Mouse (Mus musculus) heart, postnatal 25 days (tissue): ENCODE measurements around the gene Ints5. TPM values are rescaled to one million over a fixed set of nuclear protein-coding genes. Genes with fewer than 3 reads are reported as not detected.
A peak's percentile ranks its signal among the peaks of the same experiment; 100 is the strongest.

ENCODE experiments used
- DNase-seq: peaks from one replicate; pipeline ENCODE4 v3.0.0; 2022; ENCODE audit warnings: low spot score
- intact Hi-C: fragments of 180-260 bp; cut with DNase I; formaldehyde crosslinking; loops from one replicate; pipeline ENCODE4 v1.15.1; 2025
- total RNA-seq, 2 experiments: library from RNA; stranded (reverse); gene quantifications; 2 replicates each; pipeline ENCODE4 v1.2.3; 2021

The Ints5 gene
- total RNA-seq, 2 experiments from 2014 or later, result 11.2 to 11.8 TPM

GRCm38 (mm10) chr19:8920836-8921291 is 28.1 kb downstream of the Ints5 start:
- no peak for DNase-seq
- intact Hi-C loops, result loop anchor here (2.0 kb wide), 1 partner anchor 20 kb away; the partner anchor contains the start of gene Mta2

GRCm38 (mm10) chr19:8921741-8922140 is 28.9 kb downstream of the Ints5 start:
- intact Hi-C loops, result loop anchor here (2.0 kb wide), 1 partner anchor 19 kb away; the partner anchor contains the start of gene Mta2
- no peak for DNase-seq

GRCm38 (mm10) chr19:8926766-8927165 is 34.0 kb downstream of the Ints5 start:
- DNase-seq, result no peak
- intact Hi-C loops, result no loop called here

- intact Hi-C loops, result loop anchor here (2.0 kb wide), 1 partner anchor 15 kb away; no protein-coding TSS in a partner anchor
- no peak for DNase-seq
Observed at GRCm38 (mm10) chr19:8927891-8928525, 35.2 kb downstream of the Ints5 start.

- intact Hi-C loops, result loop anchor here (2.0 kb wide), 1 partner anchor 14 kb away; no protein-coding TSS in a partner anchor
Observed at GRCm38 (mm10) chr19:8928689-8929223, 36.0 kb downstream of the Ints5 start.

DNA sequence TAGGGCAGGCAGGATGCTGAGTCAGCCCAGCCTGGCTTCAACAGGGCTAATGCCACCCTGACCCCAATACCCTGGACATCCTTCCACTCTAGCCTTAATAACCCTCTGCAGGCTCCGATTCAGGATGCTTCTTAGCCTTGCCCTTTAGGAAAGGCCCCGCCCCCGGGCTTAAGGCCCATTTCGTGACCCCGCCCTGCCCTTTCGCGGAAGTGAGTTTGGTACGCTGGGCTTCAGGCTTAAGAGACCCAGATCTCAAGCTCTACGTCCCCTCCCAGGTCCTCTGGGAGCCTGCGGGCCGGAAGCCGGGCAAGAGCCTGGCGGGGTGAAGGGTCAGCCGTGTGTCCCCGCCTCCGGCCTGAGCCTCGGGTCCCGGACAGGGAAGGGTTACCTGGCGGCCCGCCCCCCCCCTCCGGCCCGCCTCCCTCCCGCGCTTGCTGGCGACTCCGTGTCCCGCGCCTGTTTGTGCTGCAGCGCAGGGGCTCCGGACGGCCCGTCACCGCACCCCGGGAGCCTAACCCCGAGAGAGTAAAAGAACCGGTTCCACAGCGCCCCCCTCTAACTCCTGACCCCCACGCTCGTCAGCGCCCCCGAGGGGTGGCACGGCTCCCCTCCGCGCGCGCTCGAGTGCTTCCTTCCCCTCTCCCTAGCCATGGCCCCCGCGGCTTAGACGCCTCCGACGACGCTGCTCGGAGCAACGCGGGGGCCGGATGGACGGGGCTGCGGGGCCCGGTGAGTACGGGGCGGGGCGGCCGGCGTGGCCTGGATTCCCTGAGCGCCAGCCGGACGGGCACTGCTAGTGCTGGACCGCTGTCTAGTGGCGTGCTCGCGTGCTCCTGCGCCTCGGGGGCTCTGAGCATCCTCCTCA is 36.7 kb downstream of the Ints5 start, which contains the start of the genes Rom1 and Eml3:
Rom1 (minus strand) TSS at position 133 of the 865 bp plus-strand sequence.
Eml3 (plus strand) TSS at position 329 of the 865 bp plus-strand sequence.
- peak; percentile 87 for DNase-seq
- intact Hi-C loops, result loop anchor here (2.0 kb wide), 1 partner anchor 13 kb away; no protein-coding TSS in a partner anchor

More at GRCm38 (mm10) chr19:8928689-8929223, 36.0 kb downstream of the Ints5 start:
- no peak for DNase-seq

DNA sequence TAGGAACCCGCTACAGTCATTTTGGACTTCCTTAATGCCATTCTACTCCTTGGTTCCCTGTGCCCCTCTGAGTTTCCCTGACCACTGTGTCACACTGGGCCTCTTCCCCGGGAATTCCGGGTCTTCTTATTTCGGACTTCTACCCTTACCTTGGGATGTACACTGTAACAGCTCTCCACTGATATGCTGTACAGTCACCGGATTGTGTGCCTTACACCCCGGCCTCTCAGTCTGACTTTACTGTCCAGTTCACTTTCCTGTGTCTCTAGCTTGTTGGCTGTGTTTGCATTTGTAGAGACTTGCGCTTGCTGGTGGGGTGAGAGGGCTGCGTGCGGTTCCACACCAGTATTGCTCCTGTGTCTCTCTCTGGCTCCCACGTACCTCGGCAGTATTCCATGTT is 37.3 kb downstream of the Ints5 start:
- intact Hi-C loops, result no loop called here
- no peak for DNase-seq

DNA sequence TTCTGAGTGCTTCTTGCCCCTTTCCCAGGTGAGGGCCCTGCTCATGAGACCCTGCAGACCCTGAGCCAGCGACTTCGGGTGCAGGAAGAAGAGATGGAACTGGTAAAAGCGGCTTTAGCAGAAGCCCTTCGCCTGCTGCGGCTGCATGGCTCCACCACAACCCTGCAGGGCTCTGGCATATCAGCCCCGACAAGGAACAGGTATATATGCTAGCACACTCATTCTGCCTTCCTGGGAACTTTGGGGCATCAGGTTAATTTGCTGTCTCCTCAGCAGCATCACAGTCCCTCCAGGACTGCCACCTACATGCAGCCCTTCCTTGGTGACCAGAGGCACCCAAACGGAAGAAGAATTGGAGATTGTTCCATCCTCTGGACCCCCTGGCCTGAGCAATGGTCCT is 38.0 kb downstream of the Ints5 start:
- no peak for DNase-seq
- intact Hi-C loops, result no loop called here

DNA sequence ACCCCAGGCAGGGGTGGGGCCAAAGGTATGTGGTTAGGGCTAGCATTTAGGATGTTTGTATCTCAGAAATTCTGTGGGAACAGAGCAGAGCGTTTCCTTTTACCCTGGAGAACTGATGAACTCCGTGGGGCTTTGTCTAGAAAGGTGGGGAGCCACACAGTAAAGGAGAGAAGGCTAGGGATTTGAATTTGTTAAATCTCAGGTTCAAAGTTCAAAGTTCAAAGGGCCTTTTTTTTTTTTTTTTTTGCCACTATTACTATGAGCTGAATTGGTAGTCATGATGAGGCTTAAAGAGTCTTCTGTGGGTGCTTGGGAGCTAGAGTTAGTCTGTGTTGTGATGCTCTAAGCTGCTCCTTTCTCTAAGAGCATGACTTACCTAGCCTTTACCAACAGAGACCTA is 43.9 kb downstream of the Ints5 start:
- intact Hi-C loops, result no loop called here

GRCm38 (mm10) chr19:8940526-8941133 is 47.8 kb downstream of the Ints5 start:
- intact Hi-C loops, result loop anchor here (2.0 kb wide), 1 partner anchor 20 kb away; the partner anchor contains the start of gene B3gat3

More for the DNA sequence above, 43.9 kb downstream of the Ints5 start:
- no peak for DNase-seq

GRCm38 (mm10) chr19:8941136-8941514 is 48.3 kb downstream of the Ints5 start:
- no peak for DNase-seq
- intact Hi-C loops, result loop anchor here (2.0 kb wide), 1 partner anchor 20 kb away; the partner anchor contains the start of gene B3gat3

More at GRCm38 (mm10) chr19:8940526-8941133, 47.8 kb downstream of the Ints5 start:
- no peak for DNase-seq

DNA sequence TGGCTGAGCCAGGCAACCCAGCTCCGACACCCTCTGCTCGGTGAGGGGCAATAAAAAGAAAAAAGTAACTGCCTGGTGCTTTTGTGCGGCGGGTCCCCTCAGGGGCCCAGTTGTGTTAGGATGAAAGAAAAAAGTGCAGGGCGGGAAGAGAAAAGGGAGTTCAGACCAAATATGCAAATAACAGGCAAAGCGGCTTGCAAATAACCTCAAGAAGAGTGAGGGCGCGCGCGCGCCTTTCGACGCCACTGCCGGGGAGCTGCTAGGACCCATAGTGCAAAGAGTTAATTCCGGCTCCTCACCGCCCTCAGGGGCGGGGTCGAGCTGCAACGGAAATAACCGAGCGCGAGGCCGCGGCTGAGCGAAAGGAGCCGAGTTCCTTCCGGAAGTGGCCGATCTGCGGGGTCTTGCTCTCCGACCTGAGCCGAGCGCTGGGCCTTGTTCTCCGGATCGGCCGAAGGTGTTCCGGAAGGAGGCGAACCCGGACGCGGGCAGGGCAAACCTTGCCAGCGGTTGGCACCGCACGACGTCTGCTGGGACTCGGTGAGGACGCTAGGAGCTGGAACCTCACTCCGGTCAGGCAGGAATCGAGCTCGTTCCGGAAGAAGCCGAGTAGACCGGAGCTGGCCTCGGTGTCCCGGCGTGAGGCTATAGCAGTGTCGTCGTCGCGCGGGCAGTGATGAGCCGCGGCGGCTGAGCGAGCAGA is 48.9 kb downstream of the Ints5 start, which contains the start of gene Mta2:
Mta2 (plus strand) TSS at position 361 of the 703 bp plus-strand sequence.
- intact Hi-C loops, result loop anchor here (1.0 to 2.0 kb wide), 3 partner anchors 12 to 21 kb away; partner anchors contain the start of genes B3gat3, Eml3, Rom1 and Tut1

DNA sequence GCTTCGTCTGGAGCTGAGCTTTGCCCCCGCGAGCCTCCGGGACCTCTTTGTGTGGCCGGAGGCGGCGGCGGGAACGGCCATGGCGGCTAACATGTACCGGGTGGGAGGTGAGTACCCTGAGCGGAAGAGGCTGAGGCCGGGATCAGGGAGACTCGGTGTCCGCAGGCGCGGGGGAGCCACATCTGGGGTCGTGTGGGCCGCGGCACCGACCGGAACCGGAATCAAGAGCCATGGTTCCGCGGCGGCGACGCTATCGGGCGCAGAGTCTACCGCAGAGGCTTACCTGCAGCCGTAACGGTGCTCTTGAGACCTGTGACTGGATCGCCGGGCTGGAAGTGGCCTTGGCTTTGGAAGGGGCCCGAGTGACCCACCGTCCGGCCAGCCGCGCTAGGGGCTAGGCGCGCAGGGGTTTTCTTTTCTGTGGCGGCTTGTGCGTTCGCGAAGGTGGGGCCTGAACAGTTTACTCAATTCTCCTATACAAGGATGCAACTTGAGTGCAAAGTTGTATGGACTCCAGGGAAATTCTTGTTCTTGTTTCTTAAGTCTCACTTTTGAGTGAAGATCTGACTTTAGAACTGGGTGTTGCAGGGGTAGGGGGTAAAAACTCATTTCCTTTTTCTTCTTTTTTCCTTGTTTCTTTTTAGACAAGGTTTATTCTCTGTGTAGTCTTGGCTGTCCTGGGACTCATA is 49.6 kb downstream of the Ints5 start:
- peak; percentile 28 for DNase-seq
- intact Hi-C loops, result loop anchor here (1.0 to 2.0 kb wide), 2 partner anchors 11 to 14 kb away; partner anchors contain the start of genes Eml3, Rom1 and Tut1

More for the DNA sequence above, 48.9 kb downstream of the Ints5 start, which contains the start of gene Mta2:
- DNase-seq, result peak; percentile 86

DNA sequence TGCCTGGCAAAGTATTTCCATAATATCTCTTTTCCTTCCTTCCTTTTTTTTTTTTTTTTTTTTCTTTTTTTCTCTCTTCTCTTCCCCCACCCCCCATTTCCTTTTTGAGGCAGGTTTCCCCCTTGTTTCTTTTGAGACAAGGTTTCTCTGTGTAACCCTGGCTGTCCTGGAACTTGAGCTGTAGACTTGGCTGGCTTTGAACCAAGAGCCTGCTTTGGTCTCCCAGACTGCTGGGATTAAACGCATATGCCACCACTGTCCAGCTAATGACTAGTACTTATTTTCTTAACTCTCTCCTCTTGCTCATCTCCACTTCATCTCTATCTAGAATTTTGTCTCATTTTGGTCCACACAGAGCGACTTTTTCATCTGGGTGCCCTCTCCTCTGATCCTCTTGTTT is 50.2 kb downstream of the Ints5 start:
- no peak for DNase-seq
- intact Hi-C loops, result loop anchor here (2.0 kb wide), 1 partner anchor 14 kb away; the partner anchor contains the start of genes Eml3 and Rom1

GRCm38 (mm10) chr19:8944062-8944461 is 51.3 kb downstream of the Ints5 start:
- intact Hi-C loops, result no loop called here
- DNase-seq, result no peak

- intact Hi-C loops, result loop anchor here (5.0 kb wide), 1 partner anchor 32 kb away; no protein-coding TSS in a partner anchor
- peak; percentile 44 for DNase-seq
Observed at GRCm38 (mm10) chr19:8944750-8945149, 51.9 kb downstream of the Ints5 start.

DNA sequence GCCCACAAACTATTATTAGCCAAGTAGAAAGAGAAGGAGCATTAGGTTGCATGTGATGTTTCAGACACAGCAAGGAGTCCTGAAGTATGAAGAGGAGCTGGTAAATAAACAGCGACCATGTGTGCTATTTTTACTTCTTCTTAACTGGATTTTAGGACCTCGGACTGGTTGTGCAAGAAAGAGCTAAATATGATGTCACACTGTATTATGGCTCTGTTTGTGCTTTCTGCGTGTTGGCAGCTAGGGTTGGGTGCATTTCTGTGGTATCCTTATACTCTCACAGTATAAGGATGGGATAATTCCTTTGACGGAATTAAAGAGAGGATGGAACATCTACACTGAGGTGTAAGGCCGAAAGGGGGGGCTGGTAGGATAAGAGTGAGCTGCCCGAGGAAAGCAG is 52.4 kb downstream of the Ints5 start:
- no peak for DNase-seq
- intact Hi-C loops, result loop anchor here (5.0 kb wide), 1 partner anchor 33 kb away; no protein-coding TSS in a partner anchor

DNA sequence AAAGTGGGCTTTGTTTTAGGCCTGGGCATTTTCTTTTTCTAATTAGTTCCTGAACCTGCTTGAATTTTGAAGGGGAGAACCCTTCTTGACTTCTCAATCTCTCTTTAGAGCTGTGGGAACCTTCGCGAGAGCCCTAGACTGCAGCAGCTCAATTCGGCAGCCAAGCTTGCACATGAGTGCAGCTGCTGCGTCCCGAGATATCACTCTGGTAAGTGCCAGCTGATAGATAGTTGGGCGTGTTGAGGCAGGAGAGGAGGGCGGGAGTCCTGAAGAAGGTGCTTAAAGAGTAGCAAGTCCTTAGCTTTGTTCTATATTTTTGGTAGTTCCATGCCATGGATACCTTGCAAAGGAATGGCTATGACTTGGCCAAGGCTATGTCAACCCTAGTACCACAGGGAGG is 54.1 kb downstream of the Ints5 start:
- DNase-seq, result no peak
- intact Hi-C loops, result loop anchor here (5.0 kb wide), 1 partner anchor 35 kb away; no protein-coding TSS in a partner anchor
